Mouse (Mus musculus) thymus, adult 2 months (tissue): ENCODE results near the gene Serpinb6a.

Experiments
- CTCF ChIP-seq: fragments of 200-500 bp; IDR thresholded peaks from 2 replicates; pipeline ENCODE4 v1.5.1; 2012; ENCODE audit warnings: mild to moderate bottlenecking, control low read depth, low read length, moderate library complexity, borderline replicate concordance; ENCODE audit not compliant: control insufficient read depth, poor library complexity, insufficient read depth; ENCODE audit errors: extremely low read depth
- POLR2A ChIP-seq: fragments of 200-500 bp; IDR thresholded peaks from 2 replicates; pipeline ENCODE4 v1.6.1; 2012; ENCODE audit warnings: mild to moderate bottlenecking, low read length, control low read depth, moderate library complexity; ENCODE audit not compliant: control insufficient read depth, poor library complexity, insufficient read depth; ENCODE audit errors: extremely low read depth

GRCm38 (mm10) chr13:34032041-34032440 is 29.4 kb upstream of the Serpinb6a start:
- TF ChIP-seq POLR2A (no peak), CTCF (no peak)
